Mouse (Mus musculus): Measurements from ENCODE around the gene Acta1. TPM values are rescaled to one million over a fixed set of nuclear protein-coding genes. Genes with fewer than 3 reads are reported as not detected.

Acta1 gene
- total RNA-seq (2021): over 10,000 TPM; 50,548 to 53,307 TPM
- long read RNA-seq, experiment 1, transcript Acta1-201 (7 exons, 1,446 nt): major isoform, 71,860 of 76,237 reads
- long read RNA-seq, experiment 1, partial matches to known transcripts: 3,354 of 76,237 reads
- long read RNA-seq, experiment 1, other reads (novel, unspliced or antisense): 1,023 of 76,237 reads
- long read RNA-seq, experiment 2, transcript Acta1-201 (7 exons, 1,446 nt): major isoform, 85,144 of 89,822 reads
- long read RNA-seq, experiment 2, partial matches to known transcripts: 3,588 of 89,822 reads
- long read RNA-seq, experiment 2, other reads (novel, unspliced or antisense): 1,090 of 89,822 reads

DNA sequence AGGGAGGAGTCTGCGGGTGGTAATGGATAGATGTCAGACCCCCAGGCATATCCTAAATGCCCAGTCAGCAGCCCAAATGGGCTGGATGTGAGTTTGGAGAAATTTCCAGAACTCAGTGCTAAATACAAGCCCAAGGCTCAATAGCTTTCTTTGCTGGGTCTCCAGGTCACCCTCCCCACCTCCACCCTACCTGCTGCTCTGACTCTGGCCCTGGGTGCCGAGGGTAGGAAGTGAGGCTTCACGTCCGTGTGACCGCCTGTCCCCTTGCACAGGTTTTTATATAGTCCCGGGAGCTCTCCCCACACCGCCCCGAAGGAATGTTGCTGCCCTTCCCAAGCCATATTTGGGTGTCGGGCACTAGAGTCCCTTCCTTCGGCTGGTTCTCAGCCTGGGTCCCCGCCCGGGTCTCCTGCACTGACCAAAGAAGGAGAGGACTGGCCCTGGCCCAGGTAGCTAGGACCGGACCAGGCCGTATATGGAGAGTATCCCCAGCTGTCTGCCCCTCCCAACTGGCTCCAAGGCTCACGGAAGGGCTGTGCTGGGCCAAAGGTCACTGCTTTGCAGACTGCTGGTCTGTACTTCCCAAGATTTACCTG is at the start of gene Acta1:
Gene Acta1, minus strand, starts transcription at position 250 of the 596 bp plus-strand sequence.
- DNase-seq: peak; percentile 78

DNA sequence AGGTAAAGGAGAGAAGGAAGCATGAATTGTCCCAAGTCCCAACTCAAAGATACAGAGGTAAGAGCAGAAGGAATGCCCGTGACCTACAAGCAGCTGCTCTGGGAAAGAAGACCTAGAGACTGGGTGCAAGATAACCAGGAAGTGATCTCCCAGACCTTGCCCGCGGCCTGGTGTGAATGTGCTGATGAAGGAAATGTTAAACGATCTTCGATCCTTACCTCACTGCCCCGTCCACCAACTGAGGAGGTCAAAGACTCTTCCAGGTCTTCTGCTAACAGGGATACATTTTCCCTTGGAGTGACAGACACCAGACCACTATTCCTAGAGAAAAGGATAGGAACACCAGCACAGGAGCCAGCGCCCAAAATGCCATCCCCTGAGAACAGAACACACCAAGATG is 34.5 kb upstream of the Acta1 start:
- no peak for DNase-seq

DNA sequence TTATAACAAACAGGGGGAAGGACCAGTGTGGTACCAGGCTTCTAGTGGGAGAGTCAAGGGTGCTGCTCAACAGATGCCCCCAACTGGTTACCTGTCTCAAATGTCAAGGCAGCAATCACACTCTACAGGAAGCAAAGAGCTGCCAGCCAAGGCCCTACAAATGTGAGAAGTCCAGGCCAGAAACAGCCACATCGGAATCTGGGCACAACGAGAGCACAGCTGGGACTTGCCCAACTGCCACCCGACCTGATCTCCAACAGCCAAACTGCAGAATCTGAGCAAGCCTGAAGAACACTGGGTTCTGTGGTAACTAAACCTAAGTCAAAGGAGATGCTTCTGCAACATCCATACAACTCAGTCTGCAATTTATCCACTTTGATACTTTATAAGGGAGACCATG is 31.1 kb upstream of the Acta1 start:
- DNase-seq: peak; percentile 27

DNA sequence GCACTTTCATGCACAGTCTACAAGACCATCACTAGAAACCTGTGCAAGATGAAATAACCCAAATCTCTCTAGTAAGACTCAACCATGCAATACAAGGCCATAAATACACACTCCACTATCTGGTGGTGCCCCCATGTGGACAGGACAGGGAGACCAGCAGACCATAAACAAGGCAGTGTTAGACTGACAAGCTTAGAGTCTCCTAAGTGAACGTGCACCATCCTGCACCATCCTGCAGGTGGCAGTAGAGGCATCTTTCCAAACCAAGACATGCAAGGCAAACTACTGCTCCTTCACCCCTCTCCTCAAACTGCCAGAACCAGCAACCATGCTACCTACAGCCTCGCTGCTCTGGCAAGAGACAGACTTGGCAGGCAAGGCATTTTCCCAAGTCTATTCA is 30.2 kb upstream of the Acta1 start:
- peak; percentile 68 for DNase-seq

DNA sequence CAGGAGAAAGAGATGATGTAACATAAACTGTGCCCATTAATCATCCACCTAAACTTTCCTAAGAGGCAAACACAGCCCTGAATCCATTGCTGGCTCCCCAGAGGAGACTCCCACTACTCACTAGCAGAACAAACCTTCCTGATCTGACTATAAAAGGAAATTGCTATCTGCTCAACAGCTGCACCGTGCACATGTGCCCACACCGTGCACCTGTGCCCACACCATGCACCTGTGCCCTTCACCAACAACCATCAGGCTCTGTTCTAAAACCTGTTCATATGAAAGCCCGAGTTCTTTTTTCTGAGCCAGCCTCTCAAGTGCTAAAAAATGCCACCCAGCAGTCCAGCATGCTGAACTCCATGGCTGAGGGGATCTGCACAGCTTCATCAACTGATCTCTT is 20.1 kb upstream of the Acta1 start:
- DNase-seq: no peak

DNA sequence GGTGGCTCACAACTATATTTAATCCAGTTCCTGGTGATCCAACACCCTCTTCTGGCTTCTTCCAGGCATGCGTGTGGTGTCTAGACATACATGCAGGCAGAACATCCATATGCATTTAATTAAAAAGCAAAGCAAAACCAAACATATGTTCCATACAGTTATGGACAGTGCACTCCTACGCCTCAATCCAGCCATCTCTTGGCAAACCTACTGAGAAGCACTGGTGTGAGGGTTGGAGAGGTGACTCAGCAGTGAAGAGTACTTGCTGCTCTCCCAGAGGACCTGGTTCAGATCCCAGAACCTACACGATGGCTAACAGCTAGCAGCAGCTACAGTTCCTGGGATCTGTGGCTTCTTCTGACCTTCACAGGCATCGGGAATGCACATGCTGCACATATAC is 17.7 kb upstream of the Acta1 start:
- DNase-seq: no peak

DNA sequence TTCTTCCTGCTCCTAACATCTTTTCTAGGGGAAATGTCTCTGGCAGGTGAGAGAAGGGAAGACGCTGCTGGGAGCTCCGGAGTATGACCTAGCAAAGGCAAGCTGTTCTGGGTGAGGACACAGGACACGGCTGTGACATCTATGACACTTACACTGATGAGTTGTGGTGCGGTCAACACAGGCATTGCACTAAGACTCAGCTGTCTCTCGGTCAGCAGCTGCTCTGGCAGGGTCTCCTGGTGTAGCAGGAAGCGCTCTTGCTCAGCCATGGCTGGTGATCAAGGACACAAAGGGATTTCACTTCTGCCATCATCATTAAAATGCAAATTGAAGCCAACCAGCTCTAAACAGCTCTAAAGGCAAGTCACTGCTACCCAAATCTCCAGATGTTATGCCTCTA is 13.1 kb upstream of the Acta1 start:
- DNase-seq: peak; percentile 23

DNA sequence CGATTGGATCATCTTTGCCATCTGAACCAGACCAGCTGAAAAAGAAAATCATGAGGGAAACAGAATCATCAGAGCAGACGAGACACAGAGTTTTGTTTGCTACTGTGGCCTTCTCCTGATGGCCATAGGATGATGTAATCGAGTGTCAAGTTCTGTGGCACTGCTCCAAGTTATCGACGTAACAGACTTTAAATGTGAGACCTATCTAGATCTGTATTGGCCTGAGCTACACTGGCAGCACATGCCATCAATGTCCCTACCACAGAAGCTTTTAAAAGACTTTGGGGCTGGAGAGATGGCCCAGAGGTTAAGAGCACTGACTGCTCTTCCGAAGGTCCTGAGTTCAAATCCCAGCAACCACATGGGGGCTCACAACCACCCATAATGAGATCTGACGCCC is 8.1 kb upstream of the Acta1 start:
- no peak for DNase-seq

DNA sequence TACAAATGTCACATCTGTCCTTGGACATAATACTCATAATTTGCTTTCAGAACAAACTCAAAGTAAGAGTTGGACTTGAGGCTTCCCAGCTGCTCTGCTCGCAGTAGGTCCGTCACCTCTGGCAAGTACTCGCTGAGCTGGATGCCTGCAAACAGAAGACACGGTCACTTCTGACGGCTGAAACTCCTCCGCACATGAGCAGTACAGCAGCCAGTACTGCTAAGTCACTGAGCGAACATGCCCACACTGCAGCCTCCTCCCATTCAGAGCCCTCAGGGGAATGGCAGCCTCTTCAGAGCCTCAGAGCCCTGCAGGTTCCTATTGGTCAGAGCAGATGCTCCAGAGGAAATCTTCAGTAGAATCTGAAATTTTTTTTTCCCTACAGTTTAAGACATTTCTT is 4.8 kb upstream of the Acta1 start:
- DNase-seq: no peak

DNA sequence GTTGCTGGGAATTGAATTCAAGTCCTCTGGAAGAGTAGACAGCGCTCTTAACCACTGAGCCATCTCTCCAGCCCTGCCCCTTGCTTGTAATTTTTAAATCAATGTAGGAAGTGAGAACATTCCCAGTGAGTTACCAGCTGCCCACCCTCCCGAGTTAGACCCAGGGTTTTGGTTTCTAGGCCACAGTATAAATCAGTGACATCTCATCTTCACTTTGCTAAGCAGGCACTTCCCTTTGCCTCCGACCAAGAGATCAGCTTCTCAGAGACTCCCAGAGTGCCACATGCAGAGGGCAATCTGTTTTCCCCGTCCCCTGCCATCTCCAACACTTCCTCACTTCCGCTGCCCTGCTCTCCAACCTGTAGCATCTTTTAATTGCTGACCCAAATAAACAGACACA is 4.0 kb upstream of the Acta1 start:
- no peak for DNase-seq

DNA sequence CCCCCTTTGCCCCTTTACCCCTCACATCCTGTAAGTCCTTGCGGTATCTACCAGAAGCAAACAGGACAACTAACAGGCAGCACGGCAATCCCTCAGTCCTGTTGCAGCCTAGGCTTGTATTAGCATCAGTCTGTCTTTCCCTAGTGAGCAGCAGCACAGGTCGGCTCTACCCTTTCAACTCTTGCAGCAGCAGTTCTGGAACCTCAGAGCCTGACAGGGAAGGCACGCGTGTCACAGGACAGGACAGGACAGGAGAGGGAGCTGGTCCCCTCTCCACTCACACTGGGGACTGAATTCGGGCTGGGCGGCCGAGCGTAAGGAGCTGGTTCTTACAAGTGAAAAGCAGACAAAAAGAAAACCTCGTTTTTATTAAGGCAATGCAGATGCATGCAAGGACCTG is 2.2 kb upstream of the Acta1 start:
- DNase-seq: no peak

DNA sequence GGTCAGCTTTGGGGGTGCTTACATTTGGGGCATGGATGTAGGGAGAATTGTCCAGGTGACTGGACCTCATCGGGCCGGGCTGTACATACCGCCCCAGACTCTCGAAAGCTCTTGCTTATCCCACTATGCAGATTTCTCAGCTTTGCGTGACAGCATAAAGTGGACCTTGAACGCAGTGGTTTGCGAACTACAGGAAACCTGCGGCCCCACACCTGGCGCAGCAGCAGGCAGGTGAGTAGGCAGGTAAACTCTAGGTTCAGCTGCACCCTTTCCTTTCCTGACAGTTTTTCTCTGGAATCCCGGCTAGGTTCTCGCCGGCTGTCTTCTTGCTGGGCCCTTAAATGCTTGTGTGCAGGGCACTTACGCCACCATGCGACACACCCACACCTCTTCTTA is 1.8 kb upstream of the Acta1 start:
- no peak for DNase-seq

DNA sequence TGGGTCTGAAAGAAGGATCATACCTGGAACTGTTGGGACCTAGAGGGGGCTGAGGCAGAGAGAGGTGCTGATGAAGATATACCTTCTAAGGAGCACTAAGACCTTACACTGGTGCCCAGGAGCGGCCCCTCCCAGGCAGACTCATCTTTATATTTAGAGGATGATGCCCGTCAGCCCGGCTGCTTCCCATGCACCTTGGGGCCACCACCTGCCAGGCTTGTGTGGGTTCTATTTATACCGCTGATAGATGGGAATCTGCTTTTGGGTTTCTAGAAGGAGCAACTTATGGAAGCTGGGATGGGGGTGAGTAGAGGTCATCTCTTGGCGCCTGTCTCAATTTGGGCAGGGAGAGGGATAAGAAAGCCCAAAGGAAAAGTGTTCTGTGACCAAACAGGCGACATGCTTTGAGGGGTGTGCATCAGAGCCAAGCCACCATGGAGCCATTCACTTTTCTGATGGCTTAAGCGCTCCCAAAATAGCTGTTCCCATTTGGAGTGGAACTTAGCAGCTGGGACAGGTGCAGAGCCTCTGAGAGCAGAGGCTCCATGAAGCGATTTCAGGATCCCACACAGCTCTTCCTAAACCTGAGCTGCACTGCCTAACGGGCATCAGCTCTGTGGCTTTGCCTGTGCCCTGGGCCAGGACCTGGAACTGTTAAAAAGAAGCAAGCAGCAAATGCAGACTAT is 1.3 kb upstream of the Acta1 start:
- DNase-seq: peak; percentile 28

DNA sequence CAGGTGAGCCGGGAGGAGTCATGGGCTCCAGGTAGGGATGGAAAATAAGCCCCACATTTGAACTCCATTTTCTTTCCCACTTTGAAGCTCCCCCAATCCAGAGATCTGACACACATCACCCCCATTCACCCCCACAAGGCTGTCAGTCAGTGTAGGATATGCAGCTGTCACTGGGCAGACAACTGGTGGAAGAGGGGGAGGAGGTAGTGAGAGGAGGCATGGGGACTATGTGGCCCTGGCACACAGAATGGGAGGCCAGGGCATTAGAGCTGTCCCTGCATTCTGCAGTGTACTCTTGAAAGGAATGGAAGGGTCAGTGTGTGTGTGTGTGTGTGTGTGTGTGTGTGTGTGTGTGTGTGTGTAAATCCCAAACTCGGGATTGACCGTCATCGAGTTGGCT is 679 bp upstream of the Acta1 start:
- DNase-seq: peak; percentile 51

DNA sequence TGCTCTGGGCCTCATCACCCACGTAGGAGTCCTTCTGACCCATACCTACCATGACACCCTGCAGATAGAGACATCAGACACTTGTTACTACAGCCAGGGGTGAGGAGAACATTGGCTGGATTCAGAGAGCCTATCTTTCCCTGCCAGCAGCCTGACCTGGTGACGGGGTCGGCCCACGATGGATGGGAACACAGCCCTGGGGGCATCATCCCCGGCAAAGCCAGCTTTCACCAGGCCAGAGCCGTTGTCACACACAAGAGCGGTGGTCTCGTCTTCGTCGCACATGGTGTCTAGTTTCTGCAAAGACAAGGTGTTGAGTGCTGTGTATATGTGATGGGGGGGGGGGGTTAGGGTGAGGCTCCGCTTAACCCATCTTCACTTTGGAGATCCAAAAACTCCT is 1.1 kb downstream of the Acta1 start:
- no peak for DNase-seq

DNA sequence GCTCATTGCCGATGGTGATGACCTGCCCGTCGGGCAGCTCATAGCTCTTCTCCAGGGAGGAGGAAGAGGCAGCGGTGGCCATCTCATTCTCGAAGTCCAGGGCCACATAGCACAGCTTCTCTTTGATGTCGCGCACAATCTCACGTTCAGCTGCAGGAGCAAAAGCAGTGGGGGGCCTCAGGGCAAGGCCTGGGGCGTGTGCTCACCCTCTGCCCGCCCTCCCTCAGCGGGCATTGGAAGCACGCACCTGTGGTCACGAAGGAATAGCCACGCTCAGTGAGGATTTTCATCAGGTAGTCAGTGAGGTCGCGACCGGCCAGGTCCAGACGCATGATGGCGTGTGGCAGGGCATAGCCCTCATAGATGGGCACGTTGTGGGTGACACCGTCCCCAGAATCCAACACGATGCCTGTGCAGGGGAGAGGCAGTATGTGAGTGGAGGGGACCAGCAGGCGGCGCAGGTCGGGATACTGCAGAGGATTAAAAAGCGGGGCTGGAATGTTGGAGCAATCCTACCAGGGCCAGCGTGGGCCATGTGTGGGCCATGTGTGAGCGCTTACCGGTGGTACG is 1.9 kb downstream of the Acta1 start:
- peak; percentile 56 for DNase-seq

DNA sequence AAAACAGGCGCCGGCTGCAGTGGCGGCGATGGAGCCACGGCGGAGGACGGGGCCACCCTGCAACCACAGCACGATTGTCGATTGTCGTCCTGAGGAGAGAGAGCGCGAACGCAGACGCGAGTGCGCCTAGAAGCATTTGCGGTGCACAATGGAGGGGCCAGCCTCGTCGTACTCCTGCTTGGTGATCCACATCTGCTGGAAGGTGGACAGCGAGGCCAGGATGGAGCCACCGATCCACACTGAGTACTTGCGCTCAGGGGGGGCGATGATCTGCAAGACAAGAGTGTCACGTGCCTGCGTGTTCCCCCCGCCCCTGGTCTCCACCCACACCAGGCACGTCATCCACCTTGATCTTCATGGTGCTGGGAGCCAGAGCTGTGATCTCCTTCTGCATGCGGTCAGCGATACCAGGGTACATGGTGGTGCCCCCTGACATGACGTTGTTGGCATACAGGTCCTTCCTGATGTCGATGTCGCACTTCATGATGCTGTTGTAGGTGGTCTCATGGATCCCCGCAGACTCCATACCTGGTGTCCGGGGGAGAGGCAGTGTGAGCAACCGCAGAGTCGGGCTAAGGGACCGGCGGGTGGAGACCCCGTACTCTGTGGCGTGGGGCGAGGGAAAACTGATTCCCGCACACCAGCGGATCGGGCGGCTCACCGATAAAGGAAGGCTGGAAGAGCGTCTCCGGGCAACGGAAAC is 2.5 kb downstream of the Acta1 start:
- peak; percentile 56 for DNase-seq

DNA sequence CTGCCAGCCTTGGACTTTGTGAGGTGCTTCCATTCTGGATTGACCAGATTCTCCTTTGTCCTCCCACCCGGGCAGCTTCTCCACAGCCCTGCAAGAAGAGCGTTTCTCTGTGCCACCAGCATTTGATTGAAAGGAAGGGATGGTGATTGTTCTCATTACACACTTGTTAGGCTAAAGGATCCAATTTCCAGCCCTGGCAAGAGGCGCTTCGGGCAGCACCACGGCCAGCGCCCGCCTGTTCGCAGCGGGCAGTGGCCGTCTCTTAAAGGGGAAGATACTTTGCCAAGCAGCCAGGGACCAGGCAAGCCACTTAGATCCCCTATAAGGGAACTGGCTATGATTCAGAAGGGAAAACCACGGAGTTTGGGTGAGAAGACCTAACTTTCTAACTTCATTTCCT is 3.3 kb downstream of the Acta1 start:
- DNase-seq: peak; percentile 75

DNA sequence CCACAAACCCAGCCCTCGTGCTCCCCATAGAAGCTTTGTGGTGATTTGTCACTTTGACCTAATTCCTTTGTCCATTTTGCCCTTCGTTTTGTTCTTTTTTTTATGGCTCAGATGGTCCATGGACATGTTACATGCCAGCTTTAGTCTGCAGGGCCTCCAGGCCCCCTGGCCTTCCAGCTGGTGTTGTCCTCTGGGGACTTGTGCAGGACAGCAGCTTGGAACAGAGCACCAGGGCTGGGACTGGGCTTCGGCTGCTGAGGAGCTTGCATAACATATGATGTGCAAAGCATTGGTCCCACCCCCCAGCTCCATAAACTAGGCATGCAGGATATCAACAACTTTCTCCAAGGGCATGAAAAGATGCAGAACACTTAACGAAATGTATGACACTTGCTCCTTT is 4.8 kb downstream of the Acta1 start:
- peak; percentile 43 for DNase-seq

DNA sequence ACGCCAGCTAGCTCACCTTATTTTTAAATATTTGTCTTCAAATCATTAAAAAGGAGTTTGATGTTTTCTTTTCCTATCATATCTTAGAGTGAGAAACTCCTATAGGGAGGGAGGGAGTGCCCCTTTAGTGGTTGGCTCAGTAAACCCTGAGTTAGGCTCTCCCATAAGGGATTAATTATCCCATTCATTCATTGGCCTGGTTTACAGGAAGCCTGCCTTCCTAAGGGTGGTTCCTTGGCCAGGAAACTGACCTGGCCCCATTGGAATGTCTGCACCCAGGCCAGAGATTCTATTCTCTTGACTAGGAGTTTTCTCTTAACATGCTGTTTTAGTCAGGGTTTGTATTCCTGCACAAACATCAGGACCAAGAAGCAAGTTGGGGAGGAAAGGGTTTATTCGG is 6.6 kb downstream of the Acta1 start:
- no peak for DNase-seq

DNA sequence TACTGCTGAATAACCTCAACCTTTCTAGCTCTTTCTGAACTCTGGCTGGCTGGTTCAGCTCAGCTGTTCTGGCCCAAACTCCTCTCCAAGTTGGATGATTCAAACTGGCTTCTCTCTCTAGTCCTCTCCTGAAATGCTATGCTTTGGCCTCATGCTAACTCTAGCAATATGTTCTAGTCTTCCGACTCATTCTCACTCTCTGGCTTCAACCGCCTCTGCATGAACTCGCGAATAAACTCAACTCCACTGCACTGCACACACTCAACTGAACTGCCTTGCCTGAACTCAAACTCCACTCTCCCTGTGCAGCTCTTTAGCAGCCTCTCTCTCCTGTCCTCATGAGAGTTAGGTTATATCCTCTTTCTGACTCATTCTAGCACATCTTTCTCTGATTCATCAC is 7.4 kb downstream of the Acta1 start:
- DNase-seq: no peak

DNA sequence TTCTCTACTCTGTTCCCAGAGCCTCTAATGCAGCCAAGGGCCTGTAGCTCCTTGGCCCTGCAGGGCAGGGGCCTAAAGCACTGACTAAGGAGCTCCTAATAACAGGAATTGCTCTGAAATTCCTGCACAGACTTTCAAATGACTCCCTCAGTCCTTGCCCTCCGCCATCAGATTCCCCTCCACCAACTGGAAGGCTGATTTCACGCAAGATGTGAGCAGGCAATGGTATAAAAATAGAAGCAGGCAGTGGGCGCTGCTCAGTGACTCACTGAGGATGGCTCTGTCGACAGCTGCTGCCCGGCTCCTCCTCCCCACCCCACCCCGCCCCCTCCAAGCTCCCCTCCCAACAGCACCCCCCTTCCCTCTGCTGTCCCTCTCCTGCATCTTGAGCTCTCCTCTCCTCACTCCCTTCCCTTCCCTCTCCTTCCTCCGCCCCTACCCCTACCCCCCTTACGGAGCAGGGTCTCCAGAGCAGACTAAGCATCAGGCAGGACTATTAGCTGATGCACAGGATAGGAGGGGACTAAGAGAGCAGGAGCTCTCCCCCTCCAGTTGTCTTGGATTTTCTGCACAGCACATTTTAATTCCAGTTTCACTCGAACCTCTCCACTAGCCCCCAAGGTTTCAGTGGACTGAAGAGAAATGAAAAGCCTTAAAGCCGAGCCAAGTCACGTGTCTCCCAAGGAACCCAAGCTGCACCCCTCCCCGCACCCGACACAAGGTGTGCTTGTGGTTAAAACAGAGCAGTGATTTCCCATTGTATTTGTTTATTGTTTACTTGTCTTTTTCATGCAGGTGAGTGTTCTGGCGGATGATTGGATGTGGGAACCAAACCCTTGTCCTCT is 9.6 kb downstream of the Acta1 start:
- peak; percentile 30 for DNase-seq

Measured in gastrocnemius, postnatal 10 days (tissue).